Comparison of ENCODE assay signal across 15 mouse cellular contexts in genomic region chr19:14591809-14592535, GRCm38 (mm10). TPM values are rescaled to one million over a fixed set of nuclear protein-coding genes. Genes with fewer than 3 reads are reported as not detected.
DNase-seq lines count a peak whose midpoint lies in the region; ATAC-seq and TF ChIP-seq lines count a peak whose summit lies in the region.
"Had no signal": no experiment of that assay in that cellular context is flagged by ENCODE, and none has a peak within 500 bp of the region (broad histone marks: within the 10 kb centered on the region; RNA-seq: fewer than 3 reads in every experiment).

No protein-coding gene starts in this region.

- DNase-seq in NIH3T3 (ENCODE audit: low read depth), result peak; percentile 38
- peak; percentile 59 for DNase-seq in embryonic facial prominence, embryonic 11.5 days (ENCODE audit: low spot score)
- no peak for DNase-seq in heart, adult 2 months
- no peak for DNase-seq in left cerebral cortex, postnatal 36 days (ENCODE audit: low spot score in 2 of 2)
- no peak for DNase-seq in lung, postnatal 4 days
- DNase-seq: adrenal gland, adult 2 months; cerebellum, postnatal 36 days; heart, adult 11 months; heart, postnatal 10 days; kidney, adult 9 months had no signal

- ATAC-seq in embryonic facial prominence, embryonic 11.5 days (replicated peaks; ENCODE audit: insufficient number of reproducible peaks, low FRiP score, low TSS enrichment, low read depth), result no peak
- ATAC-seq in forebrain, embryonic 16.5 days, result no peak
- no peak for ATAC-seq in midbrain, embryonic 13.5 days
- ATAC-seq in intestine, embryonic 16.5 days, result no peak

- no peaks in the 10 kb centered on the region for H3K9me3 ChIP-seq in embryonic facial prominence, embryonic 11.5 days (replicated peaks; ENCODE audit: control insufficient read depth, low read length)
- H3K9me3 ChIP-seq in forebrain, embryonic 16.5 days (ENCODE audit: control insufficient read depth, low read length), result no peaks in the 10 kb centered on the region
- no peaks in the 10 kb centered on the region for H3K9me3 ChIP-seq in midbrain, embryonic 13.5 days
- H3K9me3 ChIP-seq in intestine, embryonic 16.5 days (ENCODE audit: control insufficient read depth, low read length), result no peaks in the 10 kb centered on the region
- H3K9me3 ChIP-seq: liver, embryonic 15.5 days had no signal

- no peak for TF ChIP-seq EP300 in heart, adult 2 months (IDR thresholded peaks at IDR 0.05; ENCODE audit: insufficient read depth, low read depth, low read length)

- no peaks in the 10 kb centered on the region; the same call in 1 of the 2 replicates for H3K4me1 ChIP-seq in embryonic facial prominence, embryonic 11.5 days (ENCODE audit: control insufficient read depth, insufficient read depth, low read length)
- H3K4me1 ChIP-seq in forebrain, embryonic 16.5 days (replicated peaks; ENCODE audit: control insufficient read depth, insufficient read depth, low read length), result peaks cover 35% of the 10 kb centered on the region
- H3K4me1 ChIP-seq in midbrain, embryonic 13.5 days (replicated peaks), result peaks cover 71% of the 10 kb centered on the region
- peaks cover 20% of the 10 kb centered on the region for H3K4me1 ChIP-seq in intestine, embryonic 16.5 days (ENCODE audit: control insufficient read depth, insufficient read depth, low read length)
- H3K4me1 ChIP-seq in heart, adult 2 months (ENCODE audit: control insufficient read depth, insufficient read depth, low read length), result peaks cover 1% of the 10 kb centered on the region

- H3K4me2 ChIP-seq in embryonic facial prominence, embryonic 11.5 days (ENCODE audit: low read depth, low read length), result no peak overlapping the region
- H3K4me2 ChIP-seq in forebrain, embryonic 16.5 days (ENCODE audit: low read length), result peak overlapping the region; percentile 45
- H3K4me2 ChIP-seq in midbrain, embryonic 13.5 days (replicated peaks), result peak overlapping the region; percentile 45
- no peak overlapping the region for H3K4me2 ChIP-seq in intestine, embryonic 16.5 days (ENCODE audit: low read depth, low read length)
- H3K4me2 ChIP-seq: liver, embryonic 15.5 days had no signal

- TF ChIP-seq POLR2A in heart, adult 2 months (IDR thresholded peaks at IDR 0.05; ENCODE audit: insufficient read depth, low read depth, low read length), result no peak

- H3K79me2 ChIP-seq in heart, adult 2 months (replicated peaks; ENCODE audit: control insufficient read depth, insufficient read depth, low read length), result no peaks in the 10 kb centered on the region

- H3K9ac ChIP-seq in embryonic facial prominence, embryonic 11.5 days (replicated peaks; ENCODE audit: low read length), result no peak overlapping the region
- 0 out of 2 replicates have a peak overlapping the region, but pooled peaks have one; percentile 25 for H3K9ac ChIP-seq in forebrain, embryonic 16.5 days (replicated peaks; ENCODE audit: low read depth, low read length)
- no peak overlapping the region for H3K9ac ChIP-seq in midbrain, embryonic 13.5 days (replicated peaks)
- H3K9ac ChIP-seq in intestine, embryonic 16.5 days (ENCODE audit: low read depth, low read length), result no peak overlapping the region
- no peak overlapping the region for H3K9ac ChIP-seq in heart, adult 2 months (ENCODE audit: low read depth, low read length)
- H3K9ac ChIP-seq: liver, embryonic 15.5 days had no signal

- intact Hi-C loops in heart, adult 2 months (cut with DNase I), result loop anchor here (10.0 kb wide), 2 partner anchors 347 to 1797 kb away; partner anchors contain the start of genes Lpxn and Zfp91
- intact Hi-C loops in left cerebral cortex, postnatal 36 days (cut with DNase I), result loop anchor here (10.0 kb wide), 4 partner anchors 127 to 1023 kb away; no protein-coding TSS in a partner anchor

- no peaks in the 10 kb centered on the region for H3K27me3 ChIP-seq in embryonic facial prominence, embryonic 11.5 days (ENCODE audit: control insufficient read depth, insufficient read depth, low read length)
- H3K27me3 ChIP-seq in forebrain, embryonic 16.5 days (replicated peaks; ENCODE audit: control insufficient read depth, insufficient read depth, low read length), result no peaks in the 10 kb centered on the region
- H3K27me3 ChIP-seq in midbrain, embryonic 13.5 days, result peaks cover 8% of the 10 kb centered on the region; the same call in 1 of the 2 replicates
- no peaks in the 10 kb centered on the region for H3K27me3 ChIP-seq in intestine, embryonic 16.5 days (replicated peaks; ENCODE audit: control insufficient read depth, insufficient read depth, low read length)
- H3K27me3 ChIP-seq in heart, adult 2 months (ENCODE audit: control insufficient read depth, insufficient read depth, low read length), result no peaks in the 10 kb centered on the region
- H3K27me3 ChIP-seq: liver, embryonic 15.5 days had no signal

- WGBS in embryonic facial prominence, embryonic 11.5 days, result 42% methylated on average over 10 of the region's 10 CpGs
- 47% methylated on average over 10 of the region's 10 CpGs for WGBS in forebrain, embryonic 16.5 days
- 54% methylated on average over 10 of the region's 10 CpGs for WGBS in midbrain, embryonic 13.5 days
- 80% methylated on average over 10 of the region's 10 CpGs for WGBS in intestine, embryonic 16.5 days
- 82% methylated on average over 10 of the region's 10 CpGs for WGBS in heart, adult 2 months

- H3K36me3 ChIP-seq in embryonic facial prominence, embryonic 11.5 days (replicated peaks; ENCODE audit: control insufficient read depth, insufficient read depth, low read depth, low read length), result no peaks in the 10 kb centered on the region
- H3K36me3 ChIP-seq in forebrain, embryonic 16.5 days (ENCODE audit: control insufficient read depth, insufficient read depth), result no peaks in the 10 kb centered on the region
- H3K36me3 ChIP-seq in midbrain, embryonic 13.5 days, result no peaks in the 10 kb centered on the region
- H3K36me3 ChIP-seq in intestine, embryonic 16.5 days (ENCODE audit: control insufficient read depth, insufficient read depth, low read length), result no peaks in the 10 kb centered on the region
- peaks cover 16% of the 10 kb centered on the region for H3K36me3 ChIP-seq in heart, adult 2 months (ENCODE audit: control insufficient read depth, insufficient read depth, low read length)

- TF ChIP-seq CTCF in heart, adult 2 months (IDR thresholded peaks at IDR 0.05), result no peak

- H3K4me3 ChIP-seq in embryonic facial prominence, embryonic 11.5 days (ENCODE audit: low read depth, low read length), result no peak overlapping the region
- peak overlapping the region; percentile 23 for H3K4me3 ChIP-seq in forebrain, embryonic 16.5 days (replicated peaks; ENCODE audit: low read length)
- H3K4me3 ChIP-seq in midbrain, embryonic 13.5 days (replicated peaks), result peak overlapping the region; percentile 26
- no peak overlapping the region for H3K4me3 ChIP-seq in intestine, embryonic 16.5 days (ENCODE audit: low read length)
- H3K4me3 ChIP-seq in heart, adult 2 months, result no peak overlapping the region
- H3K4me3 ChIP-seq: liver, embryonic 15.5 days; myocyte had no signal

- no peak overlapping the region for H3K27ac ChIP-seq in embryonic facial prominence, embryonic 11.5 days (replicated peaks; ENCODE audit: low read depth, low read length)
- H3K27ac ChIP-seq in forebrain, embryonic 16.5 days (ENCODE audit: low read length), result no peak overlapping the region
- no peak overlapping the region for H3K27ac ChIP-seq in midbrain, embryonic 13.5 days
- H3K27ac ChIP-seq in intestine, embryonic 16.5 days (ENCODE audit: low read length), result no peak overlapping the region
- H3K27ac ChIP-seq in heart, adult 2 months, result no peak overlapping the region
- H3K27ac ChIP-seq: liver, embryonic 15.5 days had no signal

RNA-seq across cellular contexts. Expression of gene Tle4, which starts 5.9 kb away (rescaled TPM):
- 25.9 and 35.5 TPM in 2 replicates for polyA plus RNA-seq in embryonic facial prominence, embryonic 11.5 days (2014; fragmentation: Nextera tagmentation; extraction: Ambion mirVana)
- polyA plus RNA-seq in forebrain, embryonic 16.5 days (2015; fragmentation: Nextera tagmentation; extraction: Ambion mirVana), result 39.8 and 40.9 TPM in 2 replicates
- polyA plus RNA-seq in midbrain, embryonic 13.5 days (2015; fragmentation: Nextera tagmentation; extraction: Ambion mirVana), result 35.4 and 36.1 TPM in 2 replicates
- polyA plus RNA-seq in intestine, embryonic 16.5 days (2015; fragmentation: Nextera tagmentation; extraction: Ambion mirVana), result 11.5 and 13.1 TPM in 2 replicates
- 10 to 100 TPM in 1 of 2 experiments, 1 to 10 TPM in 1; 8.5 to 10.3 TPM for total RNA-seq in heart, adult 2 months (2021)
- 5.8 and 7.8 TPM in 2 replicates for polyA plus RNA-seq in heart, adult 2 months (2012; rRNA removed)
- 10 to 100 TPM; 39.0 to 46.1 TPM for total RNA-seq in left cerebral cortex, postnatal 36 days (2021)

Comparison
In these comparisons a context has a peak if more than half of its experiments do, and no peak if none do; other contexts are left out.
1. DNase-seq: peak in NIH3T3 (single experiment) and embryonic facial prominence, embryonic 11.5 days (single experiment); none in heart, adult 2 months (0 of 2), left cerebral cortex, postnatal 36 days (0 of 2) and lung, postnatal 4 days (0 of 2).
2. H3K4me2 ChIP-seq: peak in forebrain, embryonic 16.5 days (single experiment) and midbrain, embryonic 13.5 days (single experiment); none in embryonic facial prominence, embryonic 11.5 days (single experiment) and intestine, embryonic 16.5 days (single experiment).
3. H3K4me3 ChIP-seq: peak in forebrain, embryonic 16.5 days (single experiment) and midbrain, embryonic 13.5 days (single experiment); none in embryonic facial prominence, embryonic 11.5 days (single experiment), intestine, embryonic 16.5 days (single experiment) and heart, adult 2 months (single experiment).